Mouse (Mus musculus): ENCODE results near the gene Chpf2. TPM values are rescaled to one million over a fixed set of nuclear protein-coding genes. Genes with fewer than 3 reads are reported as not detected.

The Chpf2 gene
- total and polyA plus RNA-seq, 3 experiments: 37.9 to 39.7 TPM; not detected in 1

GRCm38 (mm10) chr5:24587200-24587577, 648 bp downstream of the Chpf2 start:
- H3K4me1 ChIP-seq (ENCODE audit: control insufficient read depth in 1 of 2, insufficient read depth in 2 of 2, low read length in 2 of 2): peaks cover 3 to 14% of the 10 kb centered on the region in 2 experiments

DNA sequence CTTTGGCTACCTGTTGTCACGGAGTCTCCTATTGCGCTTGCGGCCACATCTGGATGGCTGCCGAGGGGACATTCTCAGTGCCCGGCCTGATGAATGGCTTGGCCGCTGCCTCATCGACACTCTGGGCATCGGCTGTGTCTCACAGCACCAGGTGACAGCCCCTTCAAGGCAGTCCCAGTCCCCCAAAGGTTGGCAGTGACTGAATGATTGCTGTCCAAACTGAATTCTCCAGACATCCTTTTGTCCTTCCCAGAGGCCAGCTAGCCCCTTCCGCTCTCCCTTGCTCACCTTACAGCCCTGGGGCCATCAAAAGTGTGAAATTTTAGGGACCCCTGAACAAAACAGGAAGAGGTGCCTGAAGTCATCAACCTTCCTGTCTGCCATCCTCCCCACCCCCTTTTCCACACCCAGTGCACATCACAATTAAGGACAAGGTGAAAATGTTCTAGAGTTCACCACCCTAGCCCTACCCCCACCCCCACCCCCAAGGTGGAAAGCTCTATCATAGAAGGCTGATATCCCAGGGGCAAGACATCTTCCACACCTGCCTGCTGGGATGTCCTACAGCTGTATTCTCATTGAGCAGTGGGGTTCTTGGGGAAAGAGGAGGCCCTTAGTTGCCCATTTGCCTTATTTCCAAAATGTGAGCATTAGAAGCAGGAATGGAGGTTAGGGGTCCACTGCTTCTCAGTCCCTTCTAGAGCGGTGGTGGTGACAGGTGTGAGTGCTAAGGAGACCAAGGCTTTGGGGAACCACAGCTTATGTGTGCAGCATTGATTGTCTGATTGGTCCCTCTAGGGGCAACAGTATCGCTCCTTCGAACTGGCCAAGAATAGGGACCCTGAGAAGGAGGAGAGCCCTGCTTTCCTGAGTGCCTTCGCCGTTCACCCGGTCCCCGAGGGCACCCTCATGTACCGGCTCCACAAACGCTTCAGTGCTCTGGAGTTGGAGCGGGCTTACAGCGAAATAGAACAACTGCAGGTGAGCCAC, 3.3 kb downstream of the Chpf2 start:
- DNase-seq (ENCODE audit: low read depth, low spot score): peak; percentile 8
- Histone ChIP-seq H3K27ac (ENCODE audit: control insufficient read depth, low read depth, low read length) (no peak overlapping the region), H3K4me1 (ENCODE audit: control insufficient read depth in 1 of 2, insufficient read depth in 2 of 2, low read length in 2 of 2) (peaks cover 3 to 14% of the 10 kb centered on the region in 2 experiments), H3K79me2 (ENCODE audit: control insufficient read depth, insufficient read depth, low read length, poor library complexity) (peaks cover 28% of the 10 kb centered on the region), H3K36me3 (ENCODE audit: control insufficient read depth in 1 of 2, insufficient read depth in 2 of 2, low read length in 2 of 2) (peaks cover 7 to 8% of the 10 kb centered on the region in 2 experiments; a peak in 3 of 4 replicates), H3K9ac (ENCODE audit: control insufficient read depth, low read depth, low read length, poor library complexity, severe bottlenecking) (no peak overlapping the region), H3K9me3 (replicated peaks; ENCODE audit: insufficient read depth, low read length) (no peaks in the 10 kb centered on the region), H3K27me3 (ENCODE audit: control insufficient read depth in 1 of 2, insufficient read depth in 2 of 2, low read length in 2 of 2) (no peaks in the 10 kb centered on the region), H3K4me3 (ENCODE audit: control insufficient read depth in 1 of 2, insufficient read depth in 1 of 2, low read depth in 2 of 2, low read length in 2 of 2) (no peak overlapping the region)
- TF ChIP-seq ETS1 (IDR thresholded peaks at IDR 0.05; ENCODE audit: low read depth, low read length): no peak
- peak; percentile 72 for TF ChIP-seq POLR2AphosphoS2 (IDR thresholded peaks at IDR 0.05; ENCODE audit: low read length)
- TF ChIP-seq POLR2A (IDR thresholded peaks at IDR 0.05; ENCODE audit: control insufficient read depth in 1 of 2, insufficient read depth in 1 of 2, low read depth in 1 of 2, low read length in 2 of 2, poor library complexity in 1 of 2): peak in 1 of 2 experiments; percentile 18; a peak in 2 of 4 replicates
- no peak for TF ChIP-seq CTCF (IDR thresholded peaks at IDR 0.05 in 2 of 3, conservative IDR thresholded peaks at IDR 0.05 in 1 of 3; ENCODE audit: control insufficient read depth in 1 of 3, insufficient read depth in 1 of 3, low read depth in 2 of 3, low read length in 3 of 3, poor library complexity in 1 of 3, severe bottlenecking in 1 of 3)
- no peak for TF ChIP-seq TCF12 (IDR thresholded peaks at IDR 0.05; ENCODE audit: low read depth, low read length)
- no peak for TF ChIP-seq MXI1 (IDR thresholded peaks at IDR 0.05; ENCODE audit: low read depth, low read length)
- no peak for TF ChIP-seq MEF2A (IDR thresholded peaks at IDR 0.05; ENCODE audit: extremely low read depth, insufficient replicate concordance, low read depth, low read length, poor library complexity, severe bottlenecking)
- no peak for TF ChIP-seq GABPA (IDR thresholded peaks at IDR 0.05; ENCODE audit: low read depth, low read length)
- no peak for TF ChIP-seq GATA1 (IDR thresholded peaks at IDR 0.05; ENCODE audit: low read depth, low read length)
- TF ChIP-seq MYC (IDR thresholded peaks at IDR 0.05; ENCODE audit: low read depth, low read length): no peak
- TF ChIP-seq ZNF384 (IDR thresholded peaks at IDR 0.05; ENCODE audit: low read depth, low read length): no peak
- TF ChIP-seq CHD2 (IDR thresholded peaks at IDR 0.05; ENCODE audit: low read length): no peak
- TF ChIP-seq USF2 (IDR thresholded peaks at IDR 0.05; ENCODE audit: borderline replicate concordance in 1 of 2, insufficient read depth in 1 of 2, low read depth in 1 of 2, low read length in 2 of 2): no peak
- no peak for TF ChIP-seq MAZ (IDR thresholded peaks at IDR 0.05; ENCODE audit: low read depth, low read length)

More at GRCm38 (mm10) chr5:24587200-24587577, 648 bp downstream of the Chpf2 start:
- no peaks in the 10 kb centered on the region for H3K27me3 ChIP-seq (ENCODE audit: control insufficient read depth in 1 of 2, insufficient read depth in 2 of 2, low read length in 2 of 2)
- DNase-seq (ENCODE audit: low read depth, low spot score): peak; percentile 86
- H3K79me2 ChIP-seq (ENCODE audit: control insufficient read depth, insufficient read depth, low read length, poor library complexity): peaks cover 28% of the 10 kb centered on the region
- H3K9me3 ChIP-seq (replicated peaks; ENCODE audit: insufficient read depth, low read length): no peaks in the 10 kb centered on the region
- peak overlapping the region; percentile 73 for H3K27ac ChIP-seq (ENCODE audit: control insufficient read depth, low read depth, low read length)
- peak; percentile 59; the same call in 1 of the 2 replicates for TF ChIP-seq MAFK (IDR thresholded peaks at IDR 0.05; ENCODE audit: borderline replicate concordance, low read depth, low read length)
- no peak for TF ChIP-seq MEF2A (IDR thresholded peaks at IDR 0.05; ENCODE audit: extremely low read depth, insufficient replicate concordance, low read depth, low read length, poor library complexity, severe bottlenecking)
- no peak for TF ChIP-seq CHD2 (IDR thresholded peaks at IDR 0.05; ENCODE audit: low read length)
- TF ChIP-seq ZKSCAN1 (IDR thresholded peaks at IDR 0.05; ENCODE audit: low read depth, low read length): no peak
- TF ChIP-seq MAZ (IDR thresholded peaks at IDR 0.05; ENCODE audit: low read depth, low read length): no peak
- no peak for TF ChIP-seq CHD1 (IDR thresholded peaks at IDR 0.05; ENCODE audit: low read depth, low read length)
- TF ChIP-seq UBTF (IDR thresholded peaks at IDR 0.05; ENCODE audit: borderline replicate concordance, insufficient read depth, low read depth, low read length): no peak
- no peak for TF ChIP-seq CTCF (IDR thresholded peaks at IDR 0.05 in 2 of 3, conservative IDR thresholded peaks at IDR 0.05 in 1 of 3; ENCODE audit: control insufficient read depth in 1 of 3, insufficient read depth in 1 of 3, low read depth in 2 of 3, low read length in 3 of 3, poor library complexity in 1 of 3, severe bottlenecking in 1 of 3)
- TF ChIP-seq RAD21 (IDR thresholded peaks at IDR 0.05; ENCODE audit: low read depth, low read length): no peak
- TF ChIP-seq TBP (IDR thresholded peaks at IDR 0.05; ENCODE audit: low read depth, low read length): peak; percentile 72
- TF ChIP-seq USF1 (IDR thresholded peaks at IDR 0.05; ENCODE audit: low read depth, low read length): no peak
- no peak for TF ChIP-seq BHLHE40 (IDR thresholded peaks at IDR 0.05; ENCODE audit: borderline replicate concordance, low read depth, low read length)
- peak; percentile 42; the same call in 1 of the 2 replicates for TF ChIP-seq TCF12 (IDR thresholded peaks at IDR 0.05; ENCODE audit: low read depth, low read length)
- no peak for TF ChIP-seq SMC3 (IDR thresholded peaks at IDR 0.05; ENCODE audit: low read depth, low read length)
- TF ChIP-seq ETS1 (IDR thresholded peaks at IDR 0.05; ENCODE audit: low read depth, low read length): peak; percentile 56
- TF ChIP-seq MAX (IDR thresholded peaks at IDR 0.05; ENCODE audit: low read length): no peak
- TF ChIP-seq ZNF384 (IDR thresholded peaks at IDR 0.05; ENCODE audit: low read depth, low read length): no peak
- no peak for TF ChIP-seq ZC3H11A (IDR thresholded peaks at IDR 0.05; ENCODE audit: low read depth, low read length)
- no peak for TF ChIP-seq POLR2AphosphoS5 (IDR thresholded peaks at IDR 0.05; ENCODE audit: borderline replicate concordance, low read depth, low read length)
- TF ChIP-seq GABPA (IDR thresholded peaks at IDR 0.05; ENCODE audit: low read depth, low read length): peak; percentile 97
- 0 out of 2 replicates have a peak, but pooled peaks have one; percentile 13 for TF ChIP-seq MYB (IDR thresholded peaks at IDR 0.05; ENCODE audit: low read depth, low read length)
- TF ChIP-seq JUND (IDR thresholded peaks at IDR 0.05; ENCODE audit: low read depth, low read length): no peak
- TF ChIP-seq ELF1 (IDR thresholded peaks at IDR 0.05; ENCODE audit: low read depth, low read length): no peak
- TF ChIP-seq RCOR1 (IDR thresholded peaks at IDR 0.05; ENCODE audit: low read depth, low read length): no peak
- TF ChIP-seq NRF1 (IDR thresholded peaks at IDR 0.05; ENCODE audit: insufficient read depth, low read depth, low read length, poor library complexity, severe bottlenecking): 0 out of 2 replicates have a peak, but pooled peaks have one; percentile 12
- peak in 1 of 2 experiments; percentile 21; a peak in 1 of 4 replicates for TF ChIP-seq POLR2A (IDR thresholded peaks at IDR 0.05; ENCODE audit: control insufficient read depth in 1 of 2, insufficient read depth in 1 of 2, low read depth in 1 of 2, low read length in 2 of 2, poor library complexity in 1 of 2)
- peak; percentile 5 to 47; a peak in 2 of 4 replicates for TF ChIP-seq EP300 (IDR thresholded peaks at IDR 0.05; ENCODE audit: low read depth in 1 of 2, low read length in 2 of 2)
- TF ChIP-seq GATA1 (IDR thresholded peaks at IDR 0.05; ENCODE audit: low read depth, low read length): peak; percentile 54; the same call in 1 of the 2 replicates
- TF ChIP-seq MXI1 (IDR thresholded peaks at IDR 0.05; ENCODE audit: low read depth, low read length): no peak; the same call in 1 of the 2 replicates
- 0 out of 4 replicates have a peak, but pooled peaks of 1 of the 2 experiments have one; percentile 10 for TF ChIP-seq USF2 (IDR thresholded peaks at IDR 0.05; ENCODE audit: borderline replicate concordance in 1 of 2, insufficient read depth in 1 of 2, low read depth in 1 of 2, low read length in 2 of 2)
- no peak for TF ChIP-seq ZMIZ1 (IDR thresholded peaks at IDR 0.05; ENCODE audit: low read depth, low read length)
- no peak for TF ChIP-seq KAT2A (conservative IDR thresholded peaks at IDR 0.05; ENCODE audit: low read depth, low read length)
- TF ChIP-seq MYC (IDR thresholded peaks at IDR 0.05; ENCODE audit: low read depth, low read length): no peak
- no peak for TF ChIP-seq TAL1 (IDR thresholded peaks at IDR 0.05; ENCODE audit: low read length)
- TF ChIP-seq E2F4 (IDR thresholded peaks at IDR 0.05; ENCODE audit: borderline replicate concordance, low read depth, low read length): no peak
- peak overlapping the region; percentile 86 to 91 for H3K4me3 ChIP-seq (ENCODE audit: control insufficient read depth in 1 of 2, insufficient read depth in 1 of 2, low read depth in 2 of 2, low read length in 2 of 2)
- peak overlapping the region; percentile 90 for H3K9ac ChIP-seq (ENCODE audit: control insufficient read depth, low read depth, low read length, poor library complexity, severe bottlenecking)
- H3K36me3 ChIP-seq (ENCODE audit: control insufficient read depth in 1 of 2, insufficient read depth in 2 of 2, low read length in 2 of 2): peaks cover 7 to 8% of the 10 kb centered on the region in 2 experiments; a peak in 3 of 4 replicates

All from MEL (cell line).